Mouse (Mus musculus): ENCODE results near the gene Eri3.

Gene Eri3

GRCm38 (mm10) chr4:117577579-117577978, 27.4 kb downstream of the Eri3 start:
- DNase-seq (ENCODE audit: low spot score): no peak

GRCm38 (mm10) chr4:117581626-117582025, 31.5 kb downstream of the Eri3 start:
- no peak for DNase-seq (ENCODE audit: low spot score)

GRCm38 (mm10) chr4:117585995-117586394, 35.8 kb downstream of the Eri3 start:
- DNase-seq (ENCODE audit: low spot score): no peak

- peak; percentile 26 for DNase-seq (ENCODE audit: low spot score)
Observed at GRCm38 (mm10) chr4:117587447-117587846, 37.3 kb downstream of the Eri3 start.

GRCm38 (mm10) chr4:117589081-117589660, 39.0 kb downstream of the Eri3 start:
- DNase-seq (ENCODE audit: low spot score): no peak

- no peak for DNase-seq (ENCODE audit: low spot score)
Observed at GRCm38 (mm10) chr4:117590781-117591180, 40.6 kb downstream of the Eri3 start.

GRCm38 (mm10) chr4:117592206-117592605, 42.0 kb downstream of the Eri3 start:
- no peak for DNase-seq (ENCODE audit: low spot score)

GRCm38 (mm10) chr4:117595293-117595692, 45.1 kb downstream of the Eri3 start:
- no peak for DNase-seq (ENCODE audit: low spot score)

- no peak for DNase-seq (ENCODE audit: low spot score)
Observed at GRCm38 (mm10) chr4:117599986-117600565, 49.9 kb downstream of the Eri3 start.

- DNase-seq (ENCODE audit: low spot score): no peak
Observed at GRCm38 (mm10) chr4:117601338-117601776, 51.2 kb downstream of the Eri3 start.

GRCm38 (mm10) chr4:117605099-117605953, 55.2 kb downstream of the Eri3 start:
- DNase-seq (ENCODE audit: low spot score): no peak

GRCm38 (mm10) chr4:117605954-117606227, 55.7 kb downstream of the Eri3 start:
- DNase-seq (ENCODE audit: low spot score): no peak

GRCm38 (mm10) chr4:117606831-117607610, 56.9 kb downstream of the Eri3 start:
- DNase-seq (ENCODE audit: low spot score): peak; percentile 51

GRCm38 (mm10) chr4:117608265-117608664, 58.1 kb downstream of the Eri3 start:
- DNase-seq (ENCODE audit: low spot score): peak; percentile 34

GRCm38 (mm10) chr4:117609371-117610039, 59.3 kb downstream of the Eri3 start:
- DNase-seq (ENCODE audit: low spot score): no peak

- no peak for DNase-seq (ENCODE audit: low spot score)
Observed at GRCm38 (mm10) chr4:117611385-117611784, 61.2 kb downstream of the Eri3 start.

- DNase-seq (ENCODE audit: low spot score): no peak
Observed at GRCm38 (mm10) chr4:117611814-117612213, 61.6 kb downstream of the Eri3 start.

- DNase-seq (ENCODE audit: low spot score): no peak
Observed at GRCm38 (mm10) chr4:117612713-117613112, 62.5 kb downstream of the Eri3 start.

- no peak for DNase-seq (ENCODE audit: low spot score)
Observed at GRCm38 (mm10) chr4:117613153-117613773, 63.1 kb downstream of the Eri3 start.

- DNase-seq (ENCODE audit: low spot score): no peak
Observed at GRCm38 (mm10) chr4:117616600-117616999, 66.4 kb downstream of the Eri3 start.

- no peak for DNase-seq (ENCODE audit: low spot score)
Observed at GRCm38 (mm10) chr4:117622270-117622669, 72.1 kb downstream of the Eri3 start.
